Mouse (Mus musculus): ENCODE measurements around the gene Orai1.

Gene Orai1

DNA sequence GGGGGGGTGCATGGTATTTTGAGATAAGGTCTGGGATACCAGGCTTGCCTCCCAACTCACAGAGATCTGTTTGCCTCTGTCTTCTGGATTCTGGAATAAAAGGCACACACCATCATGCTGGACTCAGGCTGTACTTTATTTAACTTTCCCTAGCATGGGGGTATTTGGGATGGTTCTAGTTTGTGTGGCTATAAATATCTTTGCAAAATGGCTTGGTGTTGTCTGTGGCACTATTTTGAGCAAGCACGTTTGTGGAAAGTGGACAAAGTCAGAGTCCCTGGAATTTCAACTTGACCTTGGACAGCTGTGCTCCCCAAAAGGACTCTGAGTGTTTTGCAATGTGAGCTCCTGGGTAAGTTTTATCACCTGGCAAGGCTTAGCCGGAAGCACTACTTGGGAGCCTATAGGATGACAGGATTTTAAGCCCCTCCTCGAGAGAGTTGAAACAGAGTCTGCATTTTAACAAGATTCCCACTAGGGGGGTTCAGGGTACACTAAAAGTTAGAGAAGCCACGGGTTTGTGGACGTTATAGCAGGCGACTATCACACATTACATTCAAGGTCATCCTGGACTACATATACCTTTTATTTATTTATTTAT, 52.6 kb downstream of the Orai1 start:
- peak; percentile 56 to 74 for DNase-seq (ENCODE audit: low spot score in 2 of 2)

- DNase-seq (ENCODE audit: low spot score in 2 of 2) = no peak
Measured at GRCm38 (mm10) chr5:123068115-123068514, 53.2 kb downstream of the Orai1 start, which contains the start of gene Tmem120b. Tmem120b (plus strand) TSS chr5:123068415.

GRCm38 (mm10) chr5:123068714-123069113, 53.8 kb downstream of the Orai1 start:
- no peak for DNase-seq (ENCODE audit: low spot score in 2 of 2)

DNA sequence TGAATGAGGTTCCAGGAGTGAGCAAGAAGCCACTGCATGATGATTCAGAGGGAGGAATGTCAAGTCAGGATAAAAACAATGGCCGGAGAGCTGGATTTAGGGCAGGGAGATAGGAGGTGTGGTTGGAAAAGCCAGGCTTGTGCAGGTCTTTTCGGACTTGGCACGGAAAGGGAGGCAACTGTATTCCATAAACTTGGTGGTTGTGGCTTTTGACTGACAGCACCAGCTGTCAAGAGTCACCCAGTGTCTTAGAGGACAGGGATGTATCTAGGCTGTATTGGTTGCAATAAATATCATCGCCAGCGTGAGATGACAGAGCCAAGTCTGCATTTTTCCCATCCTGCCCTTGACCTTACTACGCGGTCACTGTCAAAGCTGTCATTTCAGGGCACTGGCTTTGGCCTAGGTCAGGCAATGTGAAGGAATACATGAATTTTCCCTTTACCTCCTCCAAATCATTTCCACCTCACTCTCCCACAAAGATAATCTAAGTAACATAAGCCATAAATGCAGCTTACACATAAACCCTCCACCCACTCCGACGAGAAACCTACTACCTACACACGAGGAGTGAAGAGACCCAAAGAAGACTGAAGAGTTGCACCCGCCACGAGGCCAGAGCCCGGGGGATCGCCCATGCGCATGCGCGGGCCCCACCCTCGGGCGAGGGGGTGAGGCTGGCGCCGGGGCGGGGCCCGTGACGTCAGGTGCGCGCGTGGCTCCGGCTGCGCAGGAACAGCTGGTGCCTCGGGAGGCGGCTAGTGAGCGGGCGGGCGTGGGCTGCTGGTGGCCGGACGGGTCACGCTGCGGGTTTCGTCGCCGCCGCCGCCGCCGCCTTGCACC, 60.9 kb downstream of the Orai1 start:
- DNase-seq (ENCODE audit: low spot score in 2 of 2) = peak; percentile 94 to 98

DNA sequence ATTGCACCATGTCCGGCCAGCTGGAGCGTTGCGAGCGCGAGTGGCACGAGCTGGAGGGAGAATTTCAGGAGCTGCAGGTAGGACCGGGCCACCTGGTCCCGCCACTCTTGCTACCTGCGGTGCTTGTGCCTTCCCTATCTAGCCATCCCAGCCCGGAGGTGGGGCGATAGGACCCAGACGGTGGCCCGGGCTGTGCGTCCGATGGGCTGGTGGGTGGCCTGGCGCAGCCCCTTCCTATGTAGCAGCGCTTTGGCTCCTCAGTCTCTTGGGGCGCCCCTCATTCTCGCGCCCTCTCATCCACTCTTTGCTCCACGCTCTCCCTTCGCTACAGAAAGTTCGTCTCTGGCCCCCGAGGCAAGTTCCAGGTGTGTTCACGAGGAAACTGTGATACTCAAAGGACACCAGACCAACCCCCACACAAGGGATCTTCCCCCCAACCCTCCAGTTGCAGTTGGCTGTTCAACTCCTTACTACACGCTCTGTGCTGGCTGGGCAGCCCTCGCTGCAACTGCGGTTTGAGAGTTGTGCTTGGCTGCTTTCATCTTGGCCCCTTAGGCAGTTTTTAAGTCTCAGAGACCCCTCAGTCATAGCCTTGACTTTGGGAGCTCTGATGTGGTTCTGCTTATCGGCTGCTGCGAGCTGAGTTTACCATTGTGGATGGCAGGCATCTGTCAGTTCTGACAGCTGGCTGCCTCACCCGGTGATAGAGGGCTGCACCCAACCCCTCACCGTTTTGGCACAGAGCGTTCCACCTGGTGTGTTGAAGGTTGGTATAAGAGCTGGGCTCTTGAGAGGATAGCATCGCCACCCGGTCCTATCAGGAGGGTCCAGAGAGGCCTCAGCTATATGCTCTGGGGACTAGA, 61.8 kb downstream of the Orai1 start:
- DNase-seq (ENCODE audit: low spot score in 2 of 2) = peak; percentile 73 to 86

DNA sequence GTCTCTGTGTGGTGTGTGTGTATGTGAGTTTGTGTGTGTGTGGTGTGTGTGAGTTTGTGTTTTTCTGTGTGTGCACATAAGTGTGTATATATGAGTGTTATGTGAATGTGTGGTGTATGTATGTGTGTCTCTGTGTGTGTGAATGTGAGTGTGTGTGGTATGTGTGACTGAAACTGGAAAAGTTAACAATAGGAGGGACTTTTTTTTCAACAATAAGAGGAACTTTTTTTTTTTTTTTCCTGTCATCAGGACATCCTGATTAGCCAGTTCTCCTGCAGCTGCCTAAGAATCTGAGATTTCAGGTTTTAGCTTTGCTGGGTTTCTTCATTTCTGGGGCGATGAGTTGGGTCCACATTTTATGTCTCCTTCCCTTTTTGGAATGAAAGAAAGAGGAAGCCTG, 64.7 kb downstream of the Orai1 start:
- DNase-seq (ENCODE audit: low spot score in 2 of 2) = no peak

DNA sequence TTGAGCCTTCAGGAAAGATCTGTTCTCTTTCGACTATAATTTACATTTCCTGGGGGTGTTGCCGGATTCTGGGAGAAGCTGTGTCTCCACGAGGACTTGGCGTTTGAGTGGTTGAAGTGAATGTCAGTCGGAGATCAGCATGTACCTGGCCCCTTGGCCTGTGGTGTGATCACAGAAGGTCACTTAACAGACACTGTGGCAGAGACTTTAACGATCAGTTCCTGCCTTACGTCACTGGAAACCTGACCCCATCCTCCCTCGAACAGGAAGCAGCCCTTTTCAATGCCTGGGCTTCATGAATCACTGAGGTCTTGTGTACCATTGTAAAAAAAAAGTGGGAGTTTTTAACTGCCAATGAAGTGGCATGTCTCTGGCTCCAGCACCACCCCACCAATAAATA, 65.2 kb downstream of the Orai1 start:
- no peak for DNase-seq (ENCODE audit: low spot score in 2 of 2)
